Mouse (Mus musculus) limb, embryonic 14.5 days (tissue): ENCODE data around the gene Rps21. TPM values are rescaled to one million over a fixed set of nuclear protein-coding genes. Genes with fewer than 3 reads are reported as not detected.

Experiments
- ATAC-seq: fragments of 200-750 bp; cut with Nextera tagmentation; 2 replicates; pipeline ENCODE4 v1.8.0; 2017; ENCODE audit warnings: low read depth, moderate number of reproducible peaks, moderate TSS enrichment; ENCODE audit not compliant: low FRiP score
- DNase-seq: peaks from one replicate; pipeline ENCODE4 v3.0.0-alpha.2; 2015; ENCODE audit warnings: low spot score
- H3K27ac ChIP-seq: fragments of 300-500 bp; sonication (generic); replicated peaks from 2 replicates; pipeline ENCODE4 v1.5.1; 2014; ENCODE audit warnings: low read depth, mild to moderate bottlenecking, low read length, moderate library complexity, mixed read lengths
- H3K27me3 ChIP-seq: fragments of 300-500 bp; sonication (generic); 2 replicates; pipeline ENCODE4 v1.6.1; 2014; ENCODE audit warnings: low read length, mixed read lengths; ENCODE audit not compliant: control insufficient read depth, insufficient read depth
- H3K36me3 ChIP-seq: fragments of 300-500 bp; sonication (generic); 2 replicates; pipeline ENCODE4 v1.6.1; 2014; ENCODE audit warnings: mild to moderate bottlenecking, low read length, moderate library complexity, mixed read lengths; ENCODE audit not compliant: control insufficient read depth, insufficient read depth
- H3K4me1 ChIP-seq: fragments of 300-500 bp; sonication (generic); 2 replicates; pipeline ENCODE4 v1.6.1; 2014; ENCODE audit warnings: antibody characterized with exemption, low read length, mixed read lengths; ENCODE audit not compliant: control insufficient read depth, insufficient read depth
- H3K4me2 ChIP-seq: fragments of 300-500 bp; sonication (generic); replicated peaks from 2 replicates; pipeline ENCODE4 v1.6.1; 2014; ENCODE audit warnings: low read depth, mild to moderate bottlenecking, low read length, moderate library complexity; ENCODE audit not compliant: severe bottlenecking
- H3K4me3 ChIP-seq: fragments of 300-500 bp; sonication (generic); replicated peaks from 2 replicates; pipeline ENCODE4 v1.5.1; 2014; ENCODE audit warnings: low read length
- H3K9ac ChIP-seq: fragments of 300-500 bp; sonication (generic); 2 replicates; pipeline ENCODE4 v1.6.1; 2014; ENCODE audit warnings: mild to moderate bottlenecking, low read depth, low read length, moderate library complexity; ENCODE audit not compliant: severe bottlenecking
- H3K9me3 ChIP-seq: fragments of 300-500 bp; sonication (generic); 2 replicates; pipeline ENCODE4 v1.6.1; 2016; ENCODE audit warnings: low read length; ENCODE audit not compliant: control insufficient read depth
- POLR2A ChIP-seq: fragments of 200-500 bp; IDR thresholded peaks from 2 replicates; pipeline ENCODE4 v1.8.0; 2012; ENCODE audit warnings: inconsistent platforms, mild to moderate bottlenecking, moderate library complexity, borderline replicate concordance; ENCODE audit not compliant: insufficient read depth, insufficient read length; ENCODE audit errors: extremely low read depth
- WGBS: fragments of 180-500 bp; shearing (Covaris S2); extraction: QIAGEN DNeasy Blood & Tissue Kit; methylation state at CpG from one replicate; pipeline ENCODE4 v1.1.7; 2014; 5-methylcytosine and 5-hydroxymethylcytosine counted together
- polyA plus RNA-seq, 2 experiments: library from polyadenylated mRNA; depleted of rRNA in 1 of 2; stranded (reverse) in 1 of 2; unstranded in 1 of 2; fragments of >200 nt; fragmentation: Nextera tagmentation in 1 of 2; extraction: Ambion mirVana in 1 of 2; gene quantifications; 2 replicates each; pipeline versions ENCODE4 v1.2.1 to v1.2.3; 2012 to 2014

Gene Rps21
- polyA plus RNA-seq, 2 experiments, result 729 to 4,219 TPM

- Histone ChIP-seq H3K4me1 (no peaks in the 10 kb centered on the region), H3K27me3 (no peaks in the 10 kb centered on the region), H3K4me3 (no peak overlapping the region), H3K4me2 (no peak overlapping the region), H3K36me3 (no peaks in the 10 kb centered on the region), H3K9me3 (no peaks in the 10 kb centered on the region), H3K9ac (no peak overlapping the region), H3K27ac (no peak overlapping the region)
- no peak for ATAC-seq
- TF ChIP-seq POLR2A, result no peak
- 40% methylated on average over 11 of the region's 11 CpGs for WGBS
- no peak for DNase-seq
Observed at GRCm38 (mm10) chr2:180288966-180289365, 31.8 kb downstream of the Rps21 start.

- DNase-seq, result peak; percentile 52
- no peaks in the 10 kb centered on the region for H3K36me3 ChIP-seq
- H3K4me3 ChIP-seq, result 0 out of 2 replicates have a peak within 1 kb of the TSS, but pooled peaks have one; percentile 2
- no peak within 1 kb of the TSS for H3K9ac ChIP-seq
- no peak within 1 kb of the TSS for H3K27ac ChIP-seq
- H3K4me2 ChIP-seq, result no peak within 1 kb of the TSS
- TF ChIP-seq POLR2A, result no peak
- no peak for ATAC-seq
- no peaks in the 10 kb centered on the region for H3K27me3 ChIP-seq
- H3K4me1 ChIP-seq, result no peaks in the 10 kb centered on the region
- 38% methylated on average over 16 of the region's 16 CpGs for WGBS
- H3K9me3 ChIP-seq, result no peaks in the 10 kb centered on the region
Observed at GRCm38 (mm10) chr2:180289440-180290108, 32.4 kb downstream of the Rps21 start, which contains the start of gene Rbbp8nl. TSS of gene Rbbp8nl (minus strand) at chr2:180289879.

- no peaks in the 10 kb centered on the region for H3K9me3 ChIP-seq
- no peak overlapping the region for H3K4me2 ChIP-seq
- H3K27ac ChIP-seq, result no peak overlapping the region
- 58% methylated on average over 6 of the region's 6 CpGs for WGBS
- DNase-seq, result no peak
- ATAC-seq, result no peak
- H3K27me3 ChIP-seq, result no peaks in the 10 kb centered on the region
- TF ChIP-seq POLR2A, result no peak
- H3K4me3 ChIP-seq, result no peak overlapping the region
- no peaks in the 10 kb centered on the region for H3K4me1 ChIP-seq
- no peak overlapping the region for H3K9ac ChIP-seq
- no peaks in the 10 kb centered on the region for H3K36me3 ChIP-seq
Observed at GRCm38 (mm10) chr2:180290503-180290902, 33.3 kb downstream of the Rps21 start.

GRCm38 (mm10) chr2:180291566-180291965 is 34.4 kb downstream of the Rps21 start:
- WGBS, result 76% methylated on average over 5 of the region's 5 CpGs
- no peak for TF ChIP-seq POLR2A
- H3K4me3 ChIP-seq, result no peak overlapping the region
- no peaks in the 10 kb centered on the region for H3K27me3 ChIP-seq
- no peaks in the 10 kb centered on the region for H3K36me3 ChIP-seq
- H3K27ac ChIP-seq, result no peak overlapping the region
- no peaks in the 10 kb centered on the region for H3K9me3 ChIP-seq
- DNase-seq (no peak), ATAC-seq (no peak)
- no peak overlapping the region for H3K4me2 ChIP-seq
- no peak overlapping the region for H3K9ac ChIP-seq
- H3K4me1 ChIP-seq, result no peaks in the 10 kb centered on the region

GRCm38 (mm10) chr2:180292026-180292425 is 34.8 kb downstream of the Rps21 start:
- WGBS, result 58% methylated on average over 4 of the region's 4 CpGs
- H3K9me3 ChIP-seq, result no peaks in the 10 kb centered on the region
- H3K27me3 ChIP-seq, result no peaks in the 10 kb centered on the region
- TF ChIP-seq POLR2A, result no peak
- no peaks in the 10 kb centered on the region for H3K4me1 ChIP-seq
- DNase-seq (no peak), ATAC-seq (no peak)
- no peak overlapping the region for H3K27ac ChIP-seq
- H3K4me3 ChIP-seq, result no peak overlapping the region
- H3K36me3 ChIP-seq, result no peaks in the 10 kb centered on the region
- no peak overlapping the region for H3K9ac ChIP-seq
- H3K4me2 ChIP-seq, result no peak overlapping the region
